Mouse (Mus musculus) spleen, embryonic (tissue): ENCODE measurements at regions not wholly inside any gene's neighbourhood (a gene's known extent, or its start where the extent isn't known, plus 50 kb on each side); places are given as distances from the start of the nearest gene placed in this dataset.

Experiments
- CTCF ChIA-PET: fragments of 350-600 bp; sonication (Branson Sonifier 250); formaldehyde crosslinking; loops from one replicate; lab custom pipeline; 2022; lab: Charles Lee

- CTCF ChIA-PET = no interaction called here
These were observed 56.7 kb upstream of the Igsf9b start for GRCm38 (mm10) chr9:27242325-27242724.

- CTCF ChIA-PET = no interaction called here
These were observed 58.1 kb upstream of the Igsf9b start for GRCm38 (mm10) chr9:27240926-27241325.

GRCm38 (mm10) chr9:27240491-27240890 is 58.5 kb upstream of the Igsf9b start:
- CTCF ChIA-PET = no interaction called here

GRCm38 (mm10) chr9:27232692-27233091 is 66.3 kb upstream of the Igsf9b start:
- CTCF ChIA-PET = no interaction called here

- CTCF ChIA-PET = no interaction called here
These were observed 71.5 kb upstream of the Igsf9b start for GRCm38 (mm10) chr9:27227458-27227857.

GRCm38 (mm10) chr9:27221183-27221582 is 66.0 kb upstream of the Jam3 start:
- CTCF ChIA-PET = no interaction called here

GRCm38 (mm10) chr9:27216024-27216423 is 60.8 kb upstream of the Jam3 start:
- CTCF ChIA-PET = no interaction called here

GRCm38 (mm10) chr9:27214023-27214422 is 58.8 kb upstream of the Jam3 start:
- CTCF ChIA-PET = interaction anchor here (0.6 kb wide), 1 partner anchor 14 kb away, joined by 6 read pairs; no protein-coding TSS in a partner anchor

- CTCF ChIA-PET = no interaction called here
These were observed 53.6 kb upstream of the Jam3 start for GRCm38 (mm10) chr9:27208840-27209239.
